Mouse (Mus musculus) brain, embryonic 14.5 days (tissue): ENCODE measurements around the gene Epn1. TPM values are rescaled to one million over a fixed set of nuclear protein-coding genes. Genes with fewer than 3 reads are reported as not detected.

Experiments used
- DNase-seq: peaks from one replicate; pipeline ENCODE4 v3.0.0-alpha.2; 2011; ENCODE audit warnings: low read depth
- CTCF ChIP-seq: fragments of 200-500 bp; IDR thresholded peaks from 2 replicates; pipeline ENCODE4 v1.5.1; 2012; ENCODE audit warnings: inconsistent platforms, mild to moderate bottlenecking, moderate library complexity, borderline replicate concordance; ENCODE audit not compliant: insufficient read depth, insufficient read length; ENCODE audit errors: extremely low read depth
- POLR2A ChIP-seq: fragments of 200-500 bp; IDR thresholded peaks from 2 replicates; pipeline ENCODE4 v1.6.1; 2012; ENCODE audit warnings: mild to moderate bottlenecking, inconsistent platforms, borderline replicate concordance; ENCODE audit not compliant: poor library complexity, insufficient read depth, insufficient read length, severe bottlenecking; ENCODE audit errors: extremely low read depth
- polyA plus RNA-seq: library from polyadenylated mRNA; depleted of rRNA; stranded (reverse); fragments of >200 nt; gene quantifications from 2 replicates; pipeline ENCODE4 v1.2.3, GENCODE M21; 2012; rRNA removed

The Epn1 gene
- 176 and 216 TPM in 2 replicates for polyA plus RNA-seq

- DNase-seq: peak; percentile 99
- TF ChIP-seq POLR2A (peak; percentile 55), CTCF (peak; percentile 1; the same call in 1 of the 2 replicates)
Measured at GRCm38 (mm10) chr7:5080010-5080751, at the start of gene Epn1. Epn1 (plus strand) TSS chr7:5080235.

GRCm38 (mm10) chr7:5030554-5031275 is 49.3 kb upstream of the Epn1 start:
- no peak for DNase-seq
- no peak for TF ChIP-seq CTCF
- no peak for TF ChIP-seq POLR2A

GRCm38 (mm10) chr7:5031496-5031895 is 48.5 kb upstream of the Epn1 start:
- DNase-seq: no peak
- TF ChIP-seq CTCF (no peak), POLR2A (no peak)

GRCm38 (mm10) chr7:5033818-5034217 is 46.2 kb upstream of the Epn1 start, which contains the start of gene 4632433K11Rik:
4632433K11Rik (plus strand) TSS chr7:5034118.
- no peak for DNase-seq
- TF ChIP-seq CTCF: no peak
- no peak for TF ChIP-seq POLR2A

GRCm38 (mm10) chr7:5035628-5036027 is 44.4 kb upstream of the Epn1 start:
- TF ChIP-seq CTCF (no peak), POLR2A (no peak)
- DNase-seq: no peak

GRCm38 (mm10) chr7:5036136-5036535 is 43.9 kb upstream of the Epn1 start:
- no peak for DNase-seq
- no peak for TF ChIP-seq CTCF
- no peak for TF ChIP-seq POLR2A

GRCm38 (mm10) chr7:5037026-5037425 is 43.0 kb upstream of the Epn1 start:
- TF ChIP-seq CTCF: no peak
- no peak for TF ChIP-seq POLR2A
- DNase-seq: no peak

GRCm38 (mm10) chr7:5037467-5037866 is 42.6 kb upstream of the Epn1 start:
- TF ChIP-seq CTCF (no peak), POLR2A (no peak)
- DNase-seq: no peak

GRCm38 (mm10) chr7:5038109-5038732 is 41.8 kb upstream of the Epn1 start, which contains the start of gene Zfp784:
Zfp784 (minus strand) TSS chr7:5038446.
- DNase-seq: peak; percentile 97
- no peak for TF ChIP-seq CTCF
- peak; percentile 40; the same call in 1 of the 2 replicates for TF ChIP-seq POLR2A

GRCm38 (mm10) chr7:5038940-5039339 is 41.1 kb upstream of the Epn1 start:
- DNase-seq: no peak
- no peak for TF ChIP-seq CTCF
- TF ChIP-seq POLR2A: no peak

- TF ChIP-seq CTCF (no peak), POLR2A (no peak)
- no peak for DNase-seq
Measured at GRCm38 (mm10) chr7:5044981-5045380, 35.1 kb upstream of the Epn1 start.
